Mouse (Mus musculus): ENCODE results near the gene Serinc5. TPM values are rescaled to one million over a fixed set of nuclear protein-coding genes. Genes with fewer than 3 reads are reported as not detected.
A peak's percentile ranks its signal among the peaks of the same experiment; 100 is the strongest.

Gene Serinc5
- total RNA-seq, 2 experiments from 2014 or later, result 67.1 to 72.1 TPM

DNA sequence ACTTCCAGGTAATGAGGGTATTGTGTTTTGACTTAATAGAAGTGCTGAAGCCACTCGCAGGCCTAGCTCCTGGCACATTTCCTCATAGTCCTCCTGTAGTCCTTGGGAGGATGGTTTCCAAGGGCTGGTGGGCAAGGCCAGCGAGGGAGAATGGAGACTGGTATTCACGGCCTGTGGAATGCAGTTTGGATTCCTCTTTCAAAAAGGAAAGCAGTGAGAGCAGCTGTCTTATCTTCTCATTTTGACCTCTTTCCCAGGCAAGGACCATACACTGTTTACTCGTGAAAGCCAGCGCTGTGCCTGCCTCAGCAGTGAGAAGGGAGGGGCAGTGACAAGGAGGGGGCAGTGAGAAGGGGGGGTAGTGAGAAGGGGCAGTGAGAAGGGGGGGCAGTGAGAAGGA, 42.4 kb downstream of the Serinc5 start:
- H3K4me3 ChIP-seq, result no peak overlapping the region
- TF ChIP-seq CTCF (conservative IDR thresholded peaks at IDR 0.05), result no peak
- no peak for DNase-seq (ENCODE audit: low spot score in 2 of 2)
- H3K27ac ChIP-seq, result peak overlapping the region; percentile 57

DNA sequence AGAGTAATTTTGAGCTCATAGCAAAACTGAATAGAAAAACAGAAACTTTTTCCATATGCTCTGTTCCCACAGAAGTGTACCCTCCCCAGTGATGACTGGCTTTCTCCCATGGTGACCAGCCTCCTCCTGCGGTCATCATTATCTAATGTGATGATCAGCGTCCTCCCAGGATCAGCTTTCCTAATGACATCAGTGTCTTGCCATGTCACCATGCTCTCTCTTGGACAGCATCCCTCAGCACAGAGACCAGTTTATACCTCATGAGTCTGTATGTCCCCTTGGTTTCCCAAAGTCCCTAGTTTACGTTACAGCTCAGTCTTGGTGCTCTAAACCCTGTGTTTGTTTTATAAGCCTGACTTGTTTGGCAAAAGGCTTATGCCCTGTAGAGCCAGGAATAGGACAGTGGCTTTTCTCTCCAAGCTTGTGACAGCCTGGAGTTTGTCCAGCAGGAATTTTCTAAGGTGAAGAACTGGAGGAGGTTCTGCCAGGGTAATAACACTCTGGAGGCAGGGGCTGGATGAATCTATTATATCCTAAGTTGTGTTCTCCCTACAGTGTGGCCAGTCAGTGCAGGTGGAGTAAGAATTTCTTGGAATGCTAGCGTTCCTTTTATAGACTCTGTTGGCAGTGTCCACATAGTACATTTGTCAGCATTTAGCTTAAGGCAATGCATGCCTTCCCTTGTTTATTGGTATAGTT, 46.1 kb downstream of the Serinc5 start:
- H3K27ac ChIP-seq, result peak overlapping the region; percentile 56
- no peak for TF ChIP-seq CTCF (conservative IDR thresholded peaks at IDR 0.05)
- no peak for DNase-seq (ENCODE audit: low spot score in 2 of 2)
- no peak overlapping the region for H3K4me3 ChIP-seq

DNA sequence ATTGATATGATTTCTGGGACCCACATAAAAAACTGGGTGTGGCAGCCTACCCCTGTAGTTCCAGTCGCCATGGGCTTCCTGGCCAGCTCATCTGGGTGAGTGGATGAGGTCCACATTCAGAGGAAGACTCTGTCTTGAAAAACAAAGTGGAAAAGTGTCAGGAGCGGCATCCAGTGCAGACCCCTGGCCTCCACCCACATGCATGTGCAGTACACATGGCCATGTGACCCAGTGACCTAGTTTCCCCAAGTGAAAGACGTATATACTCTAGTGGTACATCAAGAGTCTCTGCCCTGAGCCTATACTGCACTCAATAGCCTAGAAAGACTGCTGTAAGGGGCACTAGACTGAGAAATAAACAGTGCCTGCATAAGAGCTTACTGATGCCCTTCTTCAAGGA, 48.7 kb downstream of the Serinc5 start:
- TF ChIP-seq CTCF (conservative IDR thresholded peaks at IDR 0.05), result no peak
- Histone ChIP-seq H3K27ac (peak overlapping the region; percentile 23; the same call in 1 of the 2 replicates), H3K4me3 (no peak overlapping the region)
- no peak for DNase-seq (ENCODE audit: low spot score in 2 of 2)

DNA sequence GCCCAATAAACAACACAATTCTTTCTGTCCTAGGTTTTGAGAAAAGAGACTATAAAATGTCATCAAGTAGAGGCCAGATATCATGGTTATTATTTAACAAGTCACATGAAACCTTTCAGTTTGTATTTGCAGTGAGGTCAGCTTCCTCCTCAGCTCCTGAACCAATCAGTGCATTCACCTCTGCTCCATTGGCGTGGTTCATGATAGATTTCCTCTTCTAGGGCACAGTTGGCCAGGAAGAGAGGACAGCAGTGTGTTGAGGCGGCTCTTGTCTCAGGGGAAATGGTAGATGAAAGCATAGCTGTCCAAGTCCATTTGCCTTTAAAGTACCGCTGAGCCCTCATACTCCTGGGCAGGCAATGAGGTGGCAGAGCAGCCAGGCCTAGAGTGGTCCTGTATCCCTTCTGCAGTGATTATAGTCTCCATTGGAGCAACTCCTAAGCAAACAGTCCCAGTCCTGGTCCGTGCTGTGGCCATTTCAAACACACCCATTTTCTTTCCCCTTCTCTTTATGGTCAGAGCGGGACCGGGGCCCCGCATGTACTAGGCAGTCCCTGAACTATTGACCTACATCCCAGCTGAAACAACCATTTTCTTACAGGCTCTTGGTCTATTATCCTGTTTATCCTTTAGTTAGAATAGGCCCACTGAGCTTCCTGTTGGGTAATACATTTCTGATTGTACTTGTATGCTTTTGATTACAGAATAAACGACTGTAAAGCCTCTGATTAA, 51.8 kb downstream of the Serinc5 start:
- DNase-seq (ENCODE audit: low spot score in 2 of 2), result no peak
- no peak overlapping the region for H3K4me3 ChIP-seq
- H3K27ac ChIP-seq, result no peak overlapping the region
- TF ChIP-seq CTCF (conservative IDR thresholded peaks at IDR 0.05), result no peak

DNA sequence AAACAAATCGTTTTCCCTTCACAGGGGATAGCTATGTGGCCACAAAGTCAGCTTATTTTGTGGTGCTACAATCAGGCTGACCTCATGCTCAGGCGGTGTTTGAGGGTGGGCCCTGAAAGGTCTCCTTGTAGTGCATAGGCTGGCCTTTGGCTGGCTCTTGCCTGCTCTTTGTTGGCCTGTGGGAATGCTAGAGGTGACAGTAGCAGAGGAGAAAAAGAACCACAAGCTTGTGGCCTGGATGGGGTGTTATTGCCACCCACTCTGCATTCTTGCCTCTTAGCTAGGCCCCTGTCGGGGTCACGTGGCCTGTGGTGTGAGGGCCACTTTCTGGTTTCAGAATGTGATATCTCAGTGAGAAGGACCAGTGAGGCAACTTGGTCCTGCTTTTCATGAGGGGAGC, 54.1 kb downstream of the Serinc5 start:
- no peak for TF ChIP-seq CTCF (conservative IDR thresholded peaks at IDR 0.05)
- Histone ChIP-seq H3K27ac (peak overlapping the region; percentile 48; the same call in 1 of the 2 replicates), H3K4me3 (no peak overlapping the region)
- no peak for DNase-seq (ENCODE audit: low spot score in 2 of 2)

DNA sequence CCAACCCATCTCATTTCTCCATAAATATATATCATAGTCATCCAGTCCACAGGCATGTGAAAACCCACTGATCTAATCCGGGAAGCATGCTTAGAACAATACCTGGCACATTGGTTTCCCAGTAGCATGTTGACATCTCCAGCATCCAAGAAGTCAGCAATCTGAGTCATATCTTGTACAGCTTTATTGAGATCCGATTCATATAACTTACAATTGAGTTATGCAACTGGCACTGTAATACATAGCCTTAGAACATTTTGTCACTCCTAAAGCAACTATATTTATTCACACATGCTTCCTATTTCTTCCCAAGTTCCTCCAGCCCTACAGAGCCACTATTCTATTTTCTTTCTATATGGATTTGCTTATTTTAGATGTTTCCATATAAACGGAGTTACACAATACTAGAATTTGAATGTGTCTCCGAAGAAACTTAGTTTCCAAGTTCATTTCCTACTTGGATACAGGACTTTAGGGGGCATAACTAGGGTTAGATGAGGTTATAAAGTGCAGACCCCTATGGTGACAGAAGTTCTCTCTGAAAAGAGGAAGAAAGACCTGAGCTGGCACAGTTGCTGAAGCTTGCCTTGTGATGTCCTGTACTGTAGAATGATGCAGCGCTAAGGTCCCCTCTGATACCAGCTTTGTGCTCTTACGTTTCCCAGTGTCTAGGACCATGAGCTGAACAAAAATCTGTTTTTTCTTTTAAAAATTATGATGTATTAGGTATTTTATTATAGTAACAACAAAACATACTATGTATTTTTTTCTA, 57.5 kb downstream of the Serinc5 start:
- Histone ChIP-seq H3K4me3 (no peak overlapping the region), H3K27ac (peak overlapping the region; percentile 14; the same call in 1 of the 2 replicates)
- no peak for DNase-seq (ENCODE audit: low spot score in 2 of 2)
- no peak for TF ChIP-seq CTCF (conservative IDR thresholded peaks at IDR 0.05)

DNA sequence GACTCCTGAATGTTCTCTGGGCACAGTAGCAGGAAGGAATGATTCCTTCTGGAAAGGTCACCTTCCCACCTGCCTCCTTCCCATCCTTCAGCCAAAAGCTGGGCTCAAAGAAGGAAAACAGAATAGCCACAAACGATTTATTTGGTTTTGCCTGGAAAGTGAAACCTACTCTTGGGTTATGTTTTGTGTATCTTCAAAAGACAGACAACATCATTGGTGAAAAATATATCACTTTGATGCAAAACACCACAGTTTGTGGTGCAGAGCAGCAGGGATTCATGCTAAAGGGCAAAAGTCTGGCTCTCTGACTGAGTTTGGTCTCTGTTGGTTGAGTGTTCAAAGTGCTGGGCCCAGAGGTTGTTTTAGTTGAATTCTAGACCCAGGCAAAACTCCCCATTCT, 60.8 kb downstream of the Serinc5 start:
- no peak for TF ChIP-seq CTCF (conservative IDR thresholded peaks at IDR 0.05)
- Histone ChIP-seq H3K27ac (peak overlapping the region; percentile 44; the same call in 1 of the 2 replicates), H3K4me3 (no peak overlapping the region)
- no peak for DNase-seq (ENCODE audit: low spot score in 2 of 2)

DNA sequence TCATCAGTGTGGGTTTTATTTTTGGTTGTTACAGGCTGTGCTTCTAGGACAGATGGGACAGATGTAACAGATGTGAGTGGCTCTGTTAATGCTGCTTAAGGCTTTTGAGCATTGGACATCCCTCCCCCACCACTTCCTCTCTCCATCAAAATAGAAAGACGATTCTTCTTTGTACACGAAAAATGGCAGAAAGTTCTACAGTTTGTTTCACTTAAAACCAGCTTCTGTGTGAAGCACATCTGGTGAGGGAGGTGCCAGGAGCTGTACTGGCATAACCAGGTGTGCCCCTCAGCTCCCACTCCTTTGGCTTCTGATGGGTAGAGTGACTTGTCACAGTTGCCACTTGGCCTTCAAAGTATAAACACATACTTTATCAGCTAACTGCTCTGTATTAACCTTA, 63.8 kb downstream of the Serinc5 start:
- peak overlapping the region; percentile 59; the same call in 1 of the 2 replicates for H3K27ac ChIP-seq
- no peak for TF ChIP-seq CTCF (conservative IDR thresholded peaks at IDR 0.05)
- DNase-seq (ENCODE audit: low spot score in 2 of 2), result no peak
- H3K4me3 ChIP-seq, result no peak overlapping the region

DNA sequence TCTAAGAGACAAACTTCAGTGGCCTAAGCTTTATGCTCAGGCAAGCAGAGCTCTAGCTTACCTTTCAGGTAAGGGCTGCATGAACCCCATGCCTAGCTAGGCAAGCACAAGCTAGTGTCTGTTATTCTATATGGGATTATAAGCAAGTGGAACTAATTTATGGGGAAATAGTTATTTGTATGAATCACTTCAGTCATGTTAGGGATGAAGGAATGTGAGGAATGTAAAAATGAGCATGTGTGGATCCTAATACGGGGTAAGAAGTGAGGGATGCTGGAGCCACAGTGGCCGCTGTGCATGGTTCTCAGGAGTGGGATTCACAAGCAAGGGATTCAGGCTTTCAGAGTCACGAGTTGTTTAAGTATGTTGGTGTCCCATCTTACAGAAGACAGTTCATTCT, 64.4 kb downstream of the Serinc5 start:
- no peak for TF ChIP-seq CTCF (conservative IDR thresholded peaks at IDR 0.05)
- H3K27ac ChIP-seq, result peak overlapping the region; percentile 59; the same call in 1 of the 2 replicates
- H3K4me3 ChIP-seq, result no peak overlapping the region
- no peak for DNase-seq (ENCODE audit: low spot score in 2 of 2)

DNA sequence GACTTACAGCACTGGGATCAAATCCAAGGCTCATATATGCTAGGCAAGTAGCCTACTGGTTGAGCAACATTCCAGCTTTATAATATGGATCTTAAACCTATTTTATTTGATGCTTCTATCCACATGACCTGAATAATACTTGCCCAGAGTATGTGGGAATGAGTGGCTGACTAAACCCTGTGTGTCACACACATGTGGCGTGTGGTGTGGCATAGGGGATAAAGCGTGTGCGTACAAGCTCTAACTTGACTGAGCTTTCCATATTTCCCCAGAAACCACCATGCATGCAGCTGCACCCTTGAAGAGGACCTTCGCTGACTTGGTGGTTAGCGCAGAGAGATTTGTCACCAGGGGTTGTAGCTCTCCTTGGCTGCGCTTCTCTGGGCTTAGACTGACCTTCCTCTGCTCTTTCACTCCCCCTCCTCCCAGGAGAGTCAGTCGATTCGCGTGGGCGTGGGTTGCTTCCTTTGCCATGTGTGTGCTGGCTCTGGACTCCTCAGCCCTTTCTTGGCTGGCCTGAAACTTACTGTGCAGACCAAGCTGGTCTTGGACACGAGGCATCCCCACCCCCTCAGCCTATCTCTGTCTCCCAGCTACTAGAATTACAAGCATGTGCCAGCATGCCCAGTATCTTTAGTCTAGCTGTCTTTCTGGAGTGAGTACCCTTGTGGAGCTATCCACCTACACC, 65.2 kb downstream of the Serinc5 start:
- DNase-seq (ENCODE audit: low spot score in 2 of 2), result no peak

DNA sequence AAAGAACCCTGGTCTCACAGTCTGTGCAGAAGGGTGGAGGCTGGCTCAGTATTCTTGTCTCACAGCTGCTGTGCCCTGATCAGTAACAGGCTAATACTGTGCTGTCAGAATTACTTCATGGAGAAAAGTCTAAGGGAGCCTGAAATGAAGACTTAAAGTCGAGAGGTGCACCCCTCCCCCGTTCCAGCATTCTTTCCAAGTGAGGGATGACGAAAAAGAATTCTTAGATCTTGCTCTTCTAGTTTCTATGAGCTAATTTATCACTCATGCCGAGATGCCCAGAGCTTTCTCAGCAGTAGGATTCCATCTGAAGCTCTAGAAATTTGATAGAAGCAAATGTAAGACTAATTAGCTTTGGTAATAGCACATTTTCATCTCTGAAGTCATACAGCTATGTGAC, 66.8 kb downstream of the Serinc5 start:
- no peak for DNase-seq (ENCODE audit: low spot score in 2 of 2)
- H3K27ac ChIP-seq, result no peak overlapping the region
- no peak overlapping the region for H3K4me3 ChIP-seq
- no peak for TF ChIP-seq CTCF (conservative IDR thresholded peaks at IDR 0.05)

More for the DNA sequence above, 65.2 kb downstream of the Serinc5 start:
- Histone ChIP-seq H3K27ac (peak overlapping the region; percentile 48; the same call in 1 of the 2 replicates), H3K4me3 (no peak overlapping the region)
- TF ChIP-seq CTCF (conservative IDR thresholded peaks at IDR 0.05), result no peak

DNA sequence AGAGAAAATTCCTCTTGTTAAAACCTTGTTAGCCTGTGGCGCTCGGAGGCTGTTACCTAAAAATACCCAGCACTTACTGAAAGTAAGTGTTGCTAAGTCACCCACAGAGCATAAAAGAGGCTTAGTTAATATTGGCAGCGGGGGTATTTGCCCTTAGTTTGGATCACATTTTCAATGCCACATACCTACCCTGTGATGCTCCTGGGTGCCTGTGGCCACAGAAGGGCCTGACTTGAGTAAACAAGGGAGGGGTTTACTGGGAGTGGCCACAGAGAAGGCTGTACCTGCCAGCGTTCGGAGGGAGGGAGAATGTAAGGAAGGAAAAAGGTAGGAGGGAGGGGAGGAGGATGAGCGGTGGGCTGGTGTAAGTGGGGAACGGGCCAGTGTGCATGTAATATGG, 68.8 kb downstream of the Serinc5 start:
- no peak for DNase-seq (ENCODE audit: low spot score in 2 of 2)
- Histone ChIP-seq H3K4me3 (no peak overlapping the region), H3K27ac (peak overlapping the region; percentile 37; the same call in 1 of the 2 replicates)
- no peak for TF ChIP-seq CTCF (conservative IDR thresholded peaks at IDR 0.05)

All from layer of hippocampus, adult 2 months (tissue).